Mouse (Mus musculus): ENCODE results near the gene 4931428F04Rik. TPM values are rescaled to one million over a fixed set of nuclear protein-coding genes. Genes with fewer than 3 reads are reported as not detected.

The 4931428F04Rik gene
- total RNA-seq (2023), result 1 to 10 TPM; 1.4 to 1.8 TPM

GRCm38 (mm10) chr8:105289805-105290460, at the start of gene 4931428F04Rik:
Gene 4931428F04Rik, minus strand, starts transcription at chr8:105289864.

GRCm38 (mm10) chr8:105326141-105326672, 36.5 kb upstream of the 4931428F04Rik start, which contains the start of the genes Lrrc29 and Tmem208:
Gene Lrrc29, minus strand, starts transcription at chr8:105326278.
Gene Tmem208, plus strand, starts transcription at chr8:105326354.

GRCm38 (mm10) chr8:105305211-105306145, 15.8 kb upstream of the 4931428F04Rik start, which contains the start of gene Elmo3:
Gene Elmo3, plus strand, starts transcription at chr8:105305601.

GRCm38 (mm10) chr8:105297511-105298192, 8.0 kb upstream of the 4931428F04Rik start, which contains the start of gene E2f4:
Gene E2f4, plus strand, starts transcription at chr8:105297663.

GRCm38 (mm10) chr8:105295895-105296573, 6.4 kb upstream of the 4931428F04Rik start, which contains the start of gene Exoc3l:
Gene Exoc3l, minus strand, starts transcription at chr8:105296101.

GRCm38 (mm10) chr8:105275840-105276239, 13.8 kb downstream of the 4931428F04Rik start, which contains the start of gene Nol3:
Gene Nol3, plus strand, starts transcription at chr8:105276140.

GRCm38 (mm10) chr8:105269461-105269947, 20.2 kb downstream of the 4931428F04Rik start, which contains the start of gene Hsf4:
Gene Hsf4, plus strand, starts transcription at chr8:105269801.

GRCm38 (mm10) chr8:105264024-105264982, 25.4 kb downstream of the 4931428F04Rik start, which contains the start of the genes Tradd and Fbxl8:
Gene Tradd, minus strand, starts transcription at chr8:105264609.
Gene Fbxl8, plus strand, starts transcription at chr8:105264648.

GRCm38 (mm10) chr8:105254966-105255350, 34.7 kb downstream of the 4931428F04Rik start, which contains the start of gene B3gnt9:
Gene B3gnt9, minus strand, starts transcription at chr8:105255153.

Other genes starting within 250 kb of the 4931428F04Rik start
- not detected for gene Ces3a, start 241.3 kb downstream of the 4931428F04Rik start, total RNA-seq (2023)
- not detected for gene Ces3b, start 206.1 kb downstream of the 4931428F04Rik start, total RNA-seq (2023)
- gene Ces4a, start 158.1 kb downstream of the 4931428F04Rik start, total RNA-seq (2023), result not detected
- 10 to 100 TPM; 75.7 to 84.6 TPM for gene Cbfb, start 119.2 kb downstream of the 4931428F04Rik start, total RNA-seq (2023)
- 10 to 100 TPM; 28.4 to 40.9 TPM for gene D230025D16Rik, start 64.7 kb downstream of the 4931428F04Rik start, total RNA-seq (2023)
- 1 to 10 TPM in 1 of 2 experiments, under 1 TPM in 1; 0.46 to 1.0 TPM for gene B3gnt9, start 34.7 kb downstream of the 4931428F04Rik start, total RNA-seq (2023)
- 10 to 100 TPM; 14.7 to 15.1 TPM for gene Tradd, start 25.3 kb downstream of the 4931428F04Rik start, total RNA-seq (2023)
- gene Fbxl8, start 25.2 kb downstream of the 4931428F04Rik start, total RNA-seq (2023), result 1 to 10 TPM; 4.4 to 7.2 TPM
- under 1 TPM in 1 of 2 experiments, not detected in 1; 0.75 TPM for gene Hsf4, start 20.1 kb downstream of the 4931428F04Rik start, total RNA-seq (2023)
- not detected for gene Nol3, start 13.7 kb downstream of the 4931428F04Rik start, total RNA-seq (2023)
- 1 to 10 TPM; 1.0 to 1.5 TPM for gene Exoc3l, start 6.2 kb upstream of the 4931428F04Rik start, total RNA-seq (2023)
- 10 to 100 TPM; 58.9 to 66.0 TPM for gene E2f4, start 7.8 kb upstream of the 4931428F04Rik start, total RNA-seq (2023)
- gene Elmo3, start 15.7 kb upstream of the 4931428F04Rik start, total RNA-seq (2023), result 1 to 10 TPM in 1 of 2 experiments, under 1 TPM in 1; 0.81 to 1.7 TPM
- 1 to 10 TPM; 5.8 to 6.6 TPM for gene Lrrc29, start 36.4 kb upstream of the 4931428F04Rik start, total RNA-seq (2023)
- gene Tmem208, start 36.5 kb upstream of the 4931428F04Rik start, total RNA-seq (2023), result 10 to 100 TPM; 25.0 to 27.3 TPM
- 10 to 100 TPM; 32.7 to 37.5 TPM for gene Fhod1, start 58.1 kb upstream of the 4931428F04Rik start, total RNA-seq (2023)
- 1 to 10 TPM in 1 of 2 experiments, under 1 TPM in 1; 0.82 to 1.2 TPM for gene Slc9a5, start 59.0 kb upstream of the 4931428F04Rik start, total RNA-seq (2023)
- under 1 TPM in 1 of 2 experiments, not detected in 1; 0.22 TPM for gene Plekhg4, start 83.4 kb upstream of the 4931428F04Rik start, total RNA-seq (2023)
- under 1 TPM in 1 of 2 experiments, not detected in 1; 0.13 TPM for gene Kctd19, start 123.6 kb upstream of the 4931428F04Rik start, total RNA-seq (2023)
- gene Lrrc36, start 123.7 kb upstream of the 4931428F04Rik start, total RNA-seq (2023), result under 1 TPM in 1 of 2 experiments, not detected in 1; 0.24 TPM
- gene Tppp3, start 181.7 kb upstream of the 4931428F04Rik start, total RNA-seq (2023), result 1 to 10 TPM; 6.6 to 8.5 TPM
- gene Zdhhc1, start 207.0 kb upstream of the 4931428F04Rik start, total RNA-seq (2023), result 1 to 10 TPM; 1.1 to 2.7 TPM
- not detected for gene Hsd11b2, start 228.9 kb upstream of the 4931428F04Rik start, total RNA-seq (2023)